In the genomic region with DNA sequence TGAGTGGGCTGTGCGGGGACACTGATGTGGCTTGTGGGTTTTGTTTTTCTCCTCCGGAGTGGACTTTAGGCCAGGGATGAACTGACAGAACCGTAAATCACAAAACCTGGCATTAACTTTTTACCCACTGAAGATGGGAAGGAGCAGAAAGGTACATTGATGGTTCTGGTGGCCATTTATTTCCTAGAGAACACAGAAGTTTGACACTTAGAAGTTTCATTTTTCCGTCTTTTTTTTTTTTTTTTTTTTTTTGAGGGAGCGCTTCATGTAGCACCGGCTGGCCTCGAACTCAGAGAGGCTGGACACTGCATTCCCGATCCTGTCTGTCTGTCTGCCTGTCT, we compare ENCODE assay signal across 8 mouse cellular contexts. TPM values are rescaled to one million over a fixed set of nuclear protein-coding genes. Genes with fewer than 3 reads are reported as not detected.
DNase-seq lines count a peak whose midpoint lies in the region; ATAC-seq and TF ChIP-seq lines count a peak whose summit lies in the region.

No protein-coding gene starts in this region.

- H3K4me2 ChIP-seq in kidney, embryonic 14.5 days (replicated peaks; ENCODE audit: low read depth, low read length) = peak overlapping the region; percentile 72
- peak overlapping the region; percentile 87 for H3K4me2 ChIP-seq in hindbrain, embryonic 13.5 days
- peak overlapping the region; percentile 80 for H3K4me2 ChIP-seq in midbrain, embryonic 14.5 days (ENCODE audit: low read length)

- no peak for ATAC-seq in kidney, embryonic 14.5 days (ENCODE audit: low FRiP score, low TSS enrichment)
- ATAC-seq in hindbrain, embryonic 13.5 days (ENCODE audit: low FRiP score) = no peak
- ATAC-seq in midbrain, embryonic 14.5 days (ENCODE audit: low FRiP score, low TSS enrichment) = no peak

- peaks cover 4% of the 10 kb centered on the region; the same call in 1 of the 2 replicates for H3K9me3 ChIP-seq in kidney, embryonic 14.5 days (ENCODE audit: control insufficient read depth, low read length)
- peaks cover 4% of the 10 kb centered on the region; the same call in 1 of the 2 replicates for H3K9me3 ChIP-seq in hindbrain, embryonic 13.5 days
- no peaks in the 10 kb centered on the region for H3K9me3 ChIP-seq in midbrain, embryonic 14.5 days (ENCODE audit: control insufficient read depth, low read length)

- peak overlapping the region; percentile 95 for H3K27ac ChIP-seq in kidney, embryonic 14.5 days (ENCODE audit: low read depth, low read length)
- peak overlapping the region; percentile 98 for H3K27ac ChIP-seq in bone marrow, adult 2 months (ENCODE audit: control insufficient read depth, insufficient read depth, low read depth, low read length, poor library complexity)
- peak overlapping the region; percentile 97 for H3K27ac ChIP-seq in hindbrain, embryonic 13.5 days
- peak overlapping the region; percentile 94 for H3K27ac ChIP-seq in midbrain, embryonic 14.5 days (replicated peaks; ENCODE audit: low read depth, low read length)

- no peak for DNase-seq in kidney, postnatal 10 days
- no peak for DNase-seq in midbrain, embryonic 14.5 days
- no peak for DNase-seq in yolk sac, embryonic 10.5 days (ENCODE audit: low spot score)
- no peak for DNase-seq in thymus, postnatal 0 days (ENCODE audit: low spot score)
- no peak for DNase-seq in left cerebral cortex, postnatal 14 days (ENCODE audit: low spot score in 2 of 2)

- H3K4me1 ChIP-seq in kidney, embryonic 14.5 days (ENCODE audit: control insufficient read depth, insufficient read depth, low read length) = peaks cover 18% of the 10 kb centered on the region
- peaks cover 3% of the 10 kb centered on the region for H3K4me1 ChIP-seq in bone marrow, adult 2 months (ENCODE audit: control insufficient read depth, insufficient read depth, low read length)
- peaks cover 42% of the 10 kb centered on the region for H3K4me1 ChIP-seq in hindbrain, embryonic 13.5 days (replicated peaks)
- H3K4me1 ChIP-seq in midbrain, embryonic 14.5 days (ENCODE audit: control insufficient read depth, insufficient read depth, low read length) = peaks cover 27% of the 10 kb centered on the region

- H3K9ac ChIP-seq in kidney, embryonic 14.5 days (ENCODE audit: low read depth, low read length) = peak overlapping the region; percentile 98
- H3K9ac ChIP-seq in hindbrain, embryonic 13.5 days = peak overlapping the region; percentile 98
- H3K9ac ChIP-seq in midbrain, embryonic 14.5 days (replicated peaks; ENCODE audit: low read length) = peak overlapping the region; percentile 94

- peak overlapping the region; percentile 93 for H3K4me3 ChIP-seq in kidney, embryonic 14.5 days (ENCODE audit: low read length)
- peak overlapping the region; percentile 84 for H3K4me3 ChIP-seq in bone marrow, adult 2 months (replicated peaks; ENCODE audit: control insufficient read depth, low read depth, low read length)
- peak overlapping the region; percentile 99 for H3K4me3 ChIP-seq in hindbrain, embryonic 13.5 days
- H3K4me3 ChIP-seq in midbrain, embryonic 14.5 days (replicated peaks; ENCODE audit: low read depth, low read length) = peak overlapping the region; percentile 97

- H3K27me3 ChIP-seq in kidney, embryonic 14.5 days (ENCODE audit: control insufficient read depth, insufficient read depth, low read length) = no peaks in the 10 kb centered on the region
- H3K27me3 ChIP-seq in hindbrain, embryonic 13.5 days = no peaks in the 10 kb centered on the region
- no peaks in the 10 kb centered on the region for H3K27me3 ChIP-seq in midbrain, embryonic 14.5 days (ENCODE audit: control insufficient read depth, insufficient read depth, low read length)

- no peak for TF ChIP-seq CTCF in bone marrow, adult 2 months (IDR thresholded peaks at IDR 0.05; ENCODE audit: control insufficient read depth, insufficient read depth, low read length)

- WGBS in kidney, embryonic 14.5 days = 1% methylated on average over 8 of the region's 8 CpGs
- under 1% methylated on average over 8 of the region's 8 CpGs for WGBS in bone marrow, adult 2 months
- under 1% methylated on average over 8 of the region's 8 CpGs for WGBS in hindbrain, embryonic 13.5 days
- WGBS in midbrain, embryonic 14.5 days = 1% methylated on average over 8 of the region's 8 CpGs

- no peak for TF ChIP-seq POLR2A in bone marrow, adult 2 months (IDR thresholded peaks at IDR 0.05; ENCODE audit: borderline replicate concordance, control insufficient read depth, low read depth, low read length)

- peaks cover 23% of the 10 kb centered on the region for H3K36me3 ChIP-seq in kidney, embryonic 14.5 days (ENCODE audit: control insufficient read depth, insufficient read depth, low read length)
- peaks cover 14% of the 10 kb centered on the region for H3K36me3 ChIP-seq in hindbrain, embryonic 13.5 days
- H3K36me3 ChIP-seq in midbrain, embryonic 14.5 days (ENCODE audit: control insufficient read depth, insufficient read depth, low read length) = peaks cover 9% of the 10 kb centered on the region; the same call in 1 of the 2 replicates

- intact Hi-C loops in left cerebral cortex, postnatal 14 days (cut with DNase I) = loop anchor here (5.0 kb wide), 1 partner anchor 176 kb away; no protein-coding TSS in a partner anchor

RNA-seq across cellular contexts. Expression of gene Baz1b, which starts 1.1 kb away (rescaled TPM):
- 35.8 and 68.8 TPM in 2 replicates for polyA plus RNA-seq in kidney, embryonic 14.5 days (2014; fragmentation: Nextera tagmentation; extraction: Ambion mirVana)
- polyA plus RNA-seq in bone marrow, adult 2 months (2011; ENCODE audit: insufficient read depth, insufficient read length, low replicate concordance, missing spikeins) = 69.6 and 92.7 TPM in 2 replicates
- 35.9 and 38.1 TPM in 2 replicates for polyA plus RNA-seq in hindbrain, embryonic 13.5 days (2015; fragmentation: Nextera tagmentation; extraction: Ambion mirVana)
- 30.1 and 43.9 TPM in 2 replicates for polyA plus RNA-seq in midbrain, embryonic 14.5 days (2014; fragmentation: Nextera tagmentation; extraction: Ambion mirVana)
- polyA plus RNA-seq in thymus, postnatal 0 days (2015; fragmentation: Nextera tagmentation; extraction: Ambion mirVana) = 34.5 and 37.0 TPM in 2 replicates
- 10 to 100 TPM; 51.9 to 55.1 TPM for total RNA-seq in left cerebral cortex, postnatal 14 days (2021)

RNA-seq across cellular contexts. Expression of gene Bcl7b, which starts 20.1 kb away (rescaled TPM):
- 47.9 and 56.1 TPM in 2 replicates for polyA plus RNA-seq in kidney, embryonic 14.5 days (2014; fragmentation: Nextera tagmentation; extraction: Ambion mirVana)
- polyA plus RNA-seq in bone marrow, adult 2 months (2011; ENCODE audit: insufficient read depth, insufficient read length, low replicate concordance, missing spikeins) = 30.7 and 40.7 TPM in 2 replicates
- 45.3 and 52.1 TPM in 2 replicates for polyA plus RNA-seq in hindbrain, embryonic 13.5 days (2015; fragmentation: Nextera tagmentation; extraction: Ambion mirVana)
- 38.8 and 43.0 TPM in 2 replicates for polyA plus RNA-seq in midbrain, embryonic 14.5 days (2014; fragmentation: Nextera tagmentation; extraction: Ambion mirVana)
- 88.1 and 99.0 TPM in 2 replicates for polyA plus RNA-seq in thymus, postnatal 0 days (2015; fragmentation: Nextera tagmentation; extraction: Ambion mirVana)
- total RNA-seq in left cerebral cortex, postnatal 14 days (2021) = 10 to 100 TPM; 41.5 to 44.9 TPM

RNA-seq across cellular contexts. Expression of gene Tbl2, which starts 38.7 kb away (rescaled TPM):
- polyA plus RNA-seq in kidney, embryonic 14.5 days (2014; fragmentation: Nextera tagmentation; extraction: Ambion mirVana) = 11.9 and 24.5 TPM in 2 replicates
- polyA plus RNA-seq in bone marrow, adult 2 months (2011; ENCODE audit: insufficient read depth, insufficient read length, low replicate concordance, missing spikeins) = 3.5 and 7.8 TPM in 2 replicates
- polyA plus RNA-seq in hindbrain, embryonic 13.5 days (2015; fragmentation: Nextera tagmentation; extraction: Ambion mirVana) = 14.9 and 16.7 TPM in 2 replicates
- polyA plus RNA-seq in midbrain, embryonic 14.5 days (2014; fragmentation: Nextera tagmentation; extraction: Ambion mirVana) = 10.7 and 15.3 TPM in 2 replicates
- 13.1 and 13.7 TPM in 2 replicates for polyA plus RNA-seq in thymus, postnatal 0 days (2015; fragmentation: Nextera tagmentation; extraction: Ambion mirVana)
- total RNA-seq in left cerebral cortex, postnatal 14 days (2021) = 10 to 100 TPM; 28.1 to 28.2 TPM
